23 mouse cellular contexts compared by ENCODE assay signal in the genomic region with DNA sequence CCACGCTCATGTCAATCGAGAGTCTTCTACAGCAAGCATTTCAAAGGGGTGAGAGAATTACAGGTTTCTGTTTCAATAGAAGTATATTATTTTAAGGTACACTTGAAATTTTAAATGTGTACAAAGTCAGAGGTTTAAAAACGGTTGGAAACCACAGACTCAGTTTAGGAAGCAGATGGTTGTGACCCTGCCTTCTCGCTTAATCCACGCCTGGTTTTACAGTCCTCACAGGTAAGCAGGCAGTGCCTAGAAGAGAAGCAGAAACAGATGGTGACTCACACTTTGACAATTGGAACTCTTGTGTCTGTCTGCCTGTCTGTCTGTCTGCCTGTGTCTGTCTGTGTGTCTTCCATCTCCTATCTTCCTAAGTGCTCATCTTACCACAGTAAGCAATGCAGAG.
"Had no signal": no experiment of that assay in that cellular context is flagged by ENCODE, and none has a peak within 500 bp of the region (broad histone marks: within the 10 kb centered on the region; RNA-seq: fewer than 3 reads in every experiment).

No protein-coding gene starts in this region.

- H3K27ac ChIP-seq: heart, adult 2 months; hindbrain, embryonic 15.5 days; hindbrain, postnatal 0 days; kidney, embryonic 15.5 days; kidney, postnatal 0 days; limb, embryonic 13.5 days; limb, embryonic 15.5 days; liver, embryonic 12.5 days had no signal

- H3K4me3 ChIP-seq: heart, adult 2 months; hindbrain, embryonic 13.5 days; hindbrain, embryonic 15.5 days; kidney, embryonic 15.5 days; limb, embryonic 13.5 days; limb, embryonic 15.5 days; liver, embryonic 12.5 days had no signal

- H3K4me2 ChIP-seq: heart, embryonic 11.5 days; hindbrain, embryonic 13.5 days; hindbrain, embryonic 15.5 days; kidney, embryonic 15.5 days; limb, embryonic 13.5 days; limb, embryonic 15.5 days; liver, embryonic 12.5 days had no signal

- ATAC-seq: hindbrain, postnatal 0 days; intestine, embryonic 16.5 days; liver, embryonic 12.5 days had no signal

- H3K9ac ChIP-seq: hindbrain, embryonic 13.5 days; hindbrain, embryonic 15.5 days; kidney, embryonic 15.5 days; limb, embryonic 13.5 days; limb, embryonic 15.5 days; liver, embryonic 12.5 days had no signal

- H3K4me1 ChIP-seq: hindbrain, embryonic 13.5 days; hindbrain, embryonic 15.5 days; kidney, embryonic 15.5 days; limb, embryonic 13.5 days; limb, embryonic 15.5 days had no signal

- H3K36me3 ChIP-seq: hindbrain, embryonic 15.5 days; kidney, embryonic 15.5 days; limb, embryonic 13.5 days; limb, embryonic 15.5 days; liver, embryonic 12.5 days had no signal

- DNase-seq: gastrocnemius, postnatal 10 days; gastrocnemius, postnatal 25 days; heart, adult 2 months; heart, postnatal 10 days; heart, postnatal 4 days; kidney, adult 11 months; kidney, adult 2 months; kidney, adult 9 months; kidney, postnatal 14 days; kidney, postnatal 36 days; layer of hippocampus, adult 9-11 months; layer of hippocampus, postnatal 36 days; left cerebral cortex, postnatal 4 days had no signal

- H3K9me3 ChIP-seq: hindbrain, embryonic 13.5 days; hindbrain, embryonic 15.5 days; kidney, embryonic 15.5 days; limb, embryonic 13.5 days; limb, embryonic 15.5 days; liver, embryonic 12.5 days had no signal

- H3K27me3 ChIP-seq: hindbrain, embryonic 13.5 days; hindbrain, embryonic 15.5 days; kidney, embryonic 15.5 days; limb, embryonic 13.5 days; limb, embryonic 15.5 days; liver, embryonic 12.5 days had no signal
